Mouse (Mus musculus): ENCODE data around the gene Enpp7.

- no peak for TF ChIP-seq MAFK (IDR thresholded peaks at IDR 0.05; ENCODE audit: insufficient read depth, low read depth, low read length)
- no peak for TF ChIP-seq CHD2 (IDR thresholded peaks at IDR 0.05; ENCODE audit: low read depth, low read length)
- TF ChIP-seq HCFC1 (IDR thresholded peaks at IDR 0.05; ENCODE audit: borderline replicate concordance, insufficient read depth, low read length): no peak
- TF ChIP-seq ZNF384 (IDR thresholded peaks at IDR 0.05; ENCODE audit: low read depth, low read length): no peak
- no peak for TF ChIP-seq ZC3H11A (IDR thresholded peaks at IDR 0.05; ENCODE audit: borderline replicate concordance, low read depth, low read length)
These were observed 22.9 kb upstream of the Enpp7 start for GRCm38 (mm10) chr11:118965078-118965477.

Data from ES-E14 (cell line).